Mouse (Mus musculus) hematopoietic multipotent progenitor cell, adult 10-12 weeks (in vitro differentiated cells): ENCODE measurements around the gene Ipo9. TPM values are rescaled to one million over a fixed set of nuclear protein-coding genes. Genes with fewer than 3 reads are reported as not detected.

Source experiments
- polyA plus RNA-seq: library from polyadenylated mRNA; stranded (reverse); fragments of >175 nt; gene quantifications from 2 replicates; pipeline ENCODE4 v1.2.3, GENCODE M21; 2012; ENCODE audit warnings: low replicate concordance

Ipo9 gene
- 10.3 and 12.4 TPM in 2 replicates for polyA plus RNA-seq

GRCm38 (mm10) chr1:135429901-135430668 is at the start of gene Ipo9:
Gene Ipo9 (minus strand): TSS chr1:135430499.

GRCm38 (mm10) chr1:135374868-135375581 is 55.3 kb downstream of the Ipo9 start, which contains the start of gene Shisa4:
Gene Shisa4 (minus strand): TSS chr1:135375237.

Other genes with a start within 250 kb of the Ipo9 start
- gene Elf3, start 171.9 kb downstream of the Ipo9 start, polyA plus RNA-seq: 0.06 TPM in 1 of 2 replicates, not detected in the other
- 36.5 and 52.8 TPM in 2 replicates for gene Rnpep, start 146.4 kb downstream of the Ipo9 start, polyA plus RNA-seq
- 1.4 and 2.3 TPM in 2 replicates for gene Timm17a, start 116.7 kb downstream of the Ipo9 start, polyA plus RNA-seq
- gene Lmod1, start 105.7 kb downstream of the Ipo9 start, polyA plus RNA-seq: not detected in 2 replicates
- 0.47 and 0.56 TPM in 2 replicates for gene Shisa4, start 55.3 kb downstream of the Ipo9 start, polyA plus RNA-seq
- gene Nav1, start 176.8 kb upstream of the Ipo9 start, polyA plus RNA-seq: 26.9 and 27.6 TPM in 2 replicates